Mouse (Mus musculus) ZHBTc4 (cell line): Measurements from ENCODE around the gene Ptpro.

Experiments
- DNase-seq: peaks from one replicate; pipeline ENCODE4 v3.0.0-alpha.2; 2011; ENCODE audit warnings: low read depth, low spot score

The Ptpro gene

GRCm38 (mm10) chr6:137497208-137497835 lies 245.2 kb downstream of the Ptpro start:
- no peak for DNase-seq

- DNase-seq, result peak; percentile 37
Observed at GRCm38 (mm10) chr6:137498781-137499180, 246.7 kb downstream of the Ptpro start.

- DNase-seq, result no peak
Observed at GRCm38 (mm10) chr6:137503009-137503408, 250.9 kb downstream of the Ptpro start.

GRCm38 (mm10) chr6:137503462-137503861 lies 251.3 kb downstream of the Ptpro start:
- peak; percentile 49 for DNase-seq

- peak; percentile 28 for DNase-seq
Observed at GRCm38 (mm10) chr6:137504052-137504451, 251.9 kb downstream of the Ptpro start.

- no peak for DNase-seq
Observed at GRCm38 (mm10) chr6:137505555-137506227, 253.6 kb downstream of the Ptpro start.

GRCm38 (mm10) chr6:137506563-137506962 lies 254.4 kb downstream of the Ptpro start:
- DNase-seq, result no peak

- DNase-seq, result no peak
Observed at GRCm38 (mm10) chr6:137508936-137509335, 256.8 kb downstream of the Ptpro start.

- DNase-seq, result no peak
Observed at GRCm38 (mm10) chr6:137509341-137510045, 257.4 kb downstream of the Ptpro start.

GRCm38 (mm10) chr6:137512753-137513152 lies 260.6 kb downstream of the Ptpro start:
- no peak for DNase-seq
